Mouse (Mus musculus) stomach, embryonic 16.5 days (tissue): ENCODE measurements at regions not wholly inside any gene's neighbourhood (a gene's known extent, or its start where the extent isn't known, plus 50 kb on each side); places are given as distances from the start of the nearest gene placed in this dataset.
"Not testable (repeated sequence)": the region's sequence is repeated elsewhere in the genome, so short reads cannot be mapped to it uniquely, and the experiment has no call there.

ENCODE experiments used
- ATAC-seq: fragments of 200-750 bp; cut with Nextera tagmentation; 2 replicates; pipeline ENCODE4 v1.8.0; 2017; ENCODE audit warnings: moderate number of reproducible peaks, moderate TSS enrichment; ENCODE audit not compliant: insufficient read depth, low FRiP score
- H3K27ac ChIP-seq: fragments of 300-500 bp; sonication (generic); 2 replicates; pipeline ENCODE4 v1.5.1; 2014; ENCODE audit warnings: low read length
- H3K27me3 ChIP-seq: fragments of 300-500 bp; sonication (generic); 2 replicates; pipeline ENCODE4 v1.6.1; 2014; ENCODE audit warnings: low read length, control low read depth, mixed read lengths; ENCODE audit not compliant: control insufficient read depth, insufficient read depth
- H3K36me3 ChIP-seq: fragments of 300-500 bp; sonication (generic); 2 replicates; pipeline ENCODE4 v1.6.1; 2014; ENCODE audit warnings: low read length; ENCODE audit not compliant: control insufficient read depth, insufficient read depth
- H3K4me1 ChIP-seq: fragments of 300-500 bp; sonication (generic); 2 replicates; pipeline ENCODE4 v1.6.1; 2014; ENCODE audit warnings: low read length, control low read depth, mixed read lengths; ENCODE audit not compliant: control insufficient read depth, insufficient read depth
- H3K4me2 ChIP-seq: fragments of 300-500 bp; sonication (generic); 2 replicates; pipeline ENCODE4 v1.6.1; 2014; ENCODE audit warnings: low read depth, low read length, mixed read lengths
- H3K4me3 ChIP-seq: fragments of 300-500 bp; sonication (generic); replicated peaks from 2 replicates; pipeline ENCODE4 v1.5.1; 2014; ENCODE audit warnings: mild to moderate bottlenecking, low read length
- H3K9ac ChIP-seq: fragments of 300-500 bp; sonication (generic); 2 replicates; pipeline ENCODE4 v1.6.1; 2014; ENCODE audit warnings: low read length
- H3K9me3 ChIP-seq: fragments of 300-500 bp; sonication (generic); replicated peaks from 2 replicates; pipeline ENCODE4 v1.6.1; 2016; ENCODE audit warnings: low read length, control low read depth; ENCODE audit not compliant: control insufficient read depth
- WGBS: fragments of 180-500 bp; shearing (Covaris S2); extraction: QIAGEN DNeasy Blood & Tissue Kit; methylation state at CpG from one replicate; pipeline ENCODE4 v1.1.7; 2014; 5-methylcytosine and 5-hydroxymethylcytosine counted together

DNA sequence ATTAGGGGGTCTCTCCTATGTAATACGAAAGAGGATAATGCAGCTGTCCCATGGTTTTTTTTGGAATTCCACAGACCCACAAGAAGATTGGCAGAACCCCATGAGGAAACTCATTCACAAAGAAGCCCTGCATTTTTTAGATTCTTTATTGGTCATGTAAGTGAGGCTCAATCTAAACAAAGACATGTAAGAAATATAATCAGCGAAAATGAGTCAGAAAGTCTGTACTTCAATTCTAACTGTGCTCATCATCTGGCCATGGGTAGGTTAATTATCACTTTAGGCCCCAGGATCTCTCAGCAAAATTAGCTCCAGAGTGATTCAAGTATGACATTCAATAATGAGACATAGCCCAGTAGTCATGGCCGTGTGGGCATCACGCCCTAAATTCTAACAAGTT, 703.2 kb downstream of the A830018L16Rik start:
- no peaks in the 10 kb centered on the region for H3K9me3 ChIP-seq
- H3K4me2 ChIP-seq: no peak overlapping the region
- no peaks in the 10 kb centered on the region for H3K27me3 ChIP-seq
- no peak overlapping the region for H3K27ac ChIP-seq
- no peak overlapping the region for H3K4me3 ChIP-seq
- H3K36me3 ChIP-seq: no peaks in the 10 kb centered on the region
- no peak overlapping the region for H3K9ac ChIP-seq
- 57% methylated on average over 4 of the region's 4 CpGs for WGBS
- no peaks in the 10 kb centered on the region for H3K4me1 ChIP-seq
- no peak for ATAC-seq

DNA sequence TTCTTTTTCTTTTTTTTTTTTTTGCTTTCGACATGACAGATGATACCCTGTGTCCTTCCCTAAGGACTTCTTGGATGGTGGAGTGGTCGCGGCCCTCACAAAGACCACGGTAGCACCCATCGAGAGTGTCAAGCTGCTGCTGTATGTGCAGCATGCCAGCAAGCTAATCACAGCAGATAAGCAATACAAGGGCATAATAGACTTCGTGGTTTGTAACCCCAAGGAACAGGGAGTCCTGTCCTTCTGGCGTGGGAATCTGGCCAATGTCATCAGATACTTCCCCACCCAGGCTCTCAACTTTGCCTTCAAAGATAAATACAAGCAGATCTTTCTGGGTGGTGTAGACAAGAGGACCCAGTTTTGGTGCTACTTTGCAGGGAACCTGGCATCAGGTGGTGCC, 707.0 kb downstream of the A830018L16Rik start:
- no peaks in the 10 kb centered on the region for H3K27me3 ChIP-seq
- H3K36me3 ChIP-seq: no peaks in the 10 kb centered on the region
- no peak overlapping the region for H3K27ac ChIP-seq
- H3K4me3 ChIP-seq: no peak overlapping the region
- H3K4me2 ChIP-seq: no peak overlapping the region
- no peak overlapping the region for H3K9ac ChIP-seq
- ATAC-seq: no peak
- H3K9me3 ChIP-seq: no peaks in the 10 kb centered on the region
- WGBS: 82% methylated on average over 7 of the region's 7 CpGs
- no peaks in the 10 kb centered on the region for H3K4me1 ChIP-seq

- not testable (repeated sequence) for H3K9me3 ChIP-seq
Measured at GRCm38 (mm10) chr1:12126611-12127010, 712.7 kb downstream of the A830018L16Rik start.

GRCm38 (mm10) chr1:12170503-12170902, 756.6 kb downstream of the A830018L16Rik start:
- 93% methylated on average over 10 of the region's 10 CpGs for WGBS
- Histone ChIP-seq H3K27me3 (no peaks in the 10 kb centered on the region), H3K36me3 (no peaks in the 10 kb centered on the region), H3K4me3 (no peak overlapping the region), H3K4me1 (no peaks in the 10 kb centered on the region), H3K4me2 (no peak overlapping the region), H3K9me3 (no peaks in the 10 kb centered on the region), H3K9ac (no peak overlapping the region), H3K27ac (no peak overlapping the region)
- no peak for ATAC-seq

More at GRCm38 (mm10) chr1:12126611-12127010, 712.7 kb downstream of the A830018L16Rik start:
- not testable (repeated sequence) for H3K4me3 ChIP-seq, H3K9ac ChIP-seq, H3K27ac ChIP-seq, H3K4me2 ChIP-seq, H3K36me3 ChIP-seq, ATAC-seq, H3K27me3 ChIP-seq, H3K4me1 ChIP-seq
- 46% methylated on average over 2 of the region's 2 CpGs for WGBS

DNA sequence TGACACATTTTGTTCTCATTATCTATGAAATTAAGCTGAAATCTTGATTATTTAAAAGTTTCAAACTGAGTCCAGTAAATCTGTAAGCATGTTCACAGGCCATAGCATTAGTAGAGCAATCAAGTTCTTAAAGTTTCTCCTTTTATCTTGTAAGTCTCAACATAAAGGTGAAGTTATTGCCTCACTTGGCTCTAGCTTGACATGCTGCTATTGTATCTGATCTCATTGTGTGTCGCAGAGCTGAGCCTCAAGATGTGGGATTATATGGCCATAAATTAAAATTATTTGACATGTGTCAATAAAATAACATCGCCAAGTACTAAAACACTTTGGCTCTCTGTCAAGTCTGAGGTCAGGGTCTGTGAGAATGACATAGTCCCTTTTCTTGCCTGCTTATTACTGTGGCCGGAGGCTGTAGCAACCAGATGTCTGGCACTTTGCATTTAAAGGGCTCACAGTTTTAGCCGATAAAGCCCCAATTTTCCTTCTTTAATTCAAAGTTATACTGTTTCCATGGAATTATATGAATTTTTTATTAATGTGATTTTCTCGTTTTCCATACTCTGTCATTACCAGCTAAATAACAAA, 775.8 kb downstream of the A830018L16Rik start:
- H3K4me2 ChIP-seq: no peak overlapping the region
- 47% methylated on average over 5 of the region's 5 CpGs for WGBS
- no peaks in the 10 kb centered on the region for H3K27me3 ChIP-seq
- no peak overlapping the region for H3K4me3 ChIP-seq
- H3K9me3 ChIP-seq: no peaks in the 10 kb centered on the region
- H3K9ac ChIP-seq: no peak overlapping the region
- no peak overlapping the region for H3K27ac ChIP-seq
- no peaks in the 10 kb centered on the region for H3K36me3 ChIP-seq
- no peak for ATAC-seq
- peaks cover 3% of the 10 kb centered on the region; the same call in 1 of the 2 replicates for H3K4me1 ChIP-seq

DNA sequence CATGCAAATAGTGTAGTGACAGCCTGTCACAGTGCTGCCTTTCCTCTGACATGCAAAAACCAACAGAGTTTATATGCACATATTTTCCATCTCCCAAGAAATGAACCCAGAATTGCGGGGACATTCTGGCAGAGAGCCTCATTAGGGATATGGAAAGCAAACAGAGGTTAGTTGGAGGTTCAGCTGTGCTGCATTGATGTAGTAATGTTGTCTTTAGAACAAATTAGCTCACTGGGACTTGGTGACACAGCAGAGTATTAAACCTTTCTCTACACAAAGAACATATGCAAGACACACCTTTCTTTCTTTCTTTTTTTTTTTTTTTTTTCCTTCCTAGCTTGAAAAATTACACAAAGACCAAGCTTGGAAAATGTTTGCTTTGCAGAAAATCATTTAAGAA, 778.7 kb downstream of the A830018L16Rik start:
- ATAC-seq: no peak
- Histone ChIP-seq H3K4me3 (no peak overlapping the region), H3K27me3 (no peaks in the 10 kb centered on the region; the same call in 1 of the 2 replicates), H3K9me3 (no peaks in the 10 kb centered on the region), H3K9ac (no peak overlapping the region), H3K27ac (no peak overlapping the region), H3K4me2 (no peak overlapping the region), H3K36me3 (no peaks in the 10 kb centered on the region), H3K4me1 (peaks cover 3% of the 10 kb centered on the region; the same call in 1 of the 2 replicates)
- WGBS: 54% methylated on average over 1 of the region's 1 CpGs

DNA sequence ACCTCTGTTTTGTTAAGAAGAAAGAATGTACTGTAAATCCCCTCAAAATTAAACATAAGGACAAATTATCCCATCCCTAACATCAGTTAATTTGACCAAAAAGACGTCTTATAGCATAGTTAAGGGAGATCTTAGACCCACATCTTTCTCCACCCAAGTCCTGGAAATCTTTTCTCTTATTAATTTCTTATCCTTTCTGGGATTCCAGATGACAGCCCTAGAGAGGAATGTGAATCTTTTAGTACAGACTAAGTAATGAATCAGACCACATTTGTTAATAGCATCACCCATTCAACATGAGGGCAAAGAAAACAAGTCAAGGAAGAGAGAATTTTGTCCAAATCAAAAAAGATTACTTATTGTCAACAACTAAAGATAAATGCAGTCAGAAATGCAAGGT, 817.2 kb downstream of the A830018L16Rik start:
- Histone ChIP-seq H3K4me2 (no peak overlapping the region), H3K27me3 (no peaks in the 10 kb centered on the region), H3K9me3 (no peaks in the 10 kb centered on the region), H3K4me1 (no peaks in the 10 kb centered on the region), H3K4me3 (no peak overlapping the region), H3K27ac (no peak overlapping the region), H3K9ac (no peak overlapping the region), H3K36me3 (no peaks in the 10 kb centered on the region)
- WGBS: 54% methylated on average over 1 of the region's 1 CpGs
- ATAC-seq: no peak

DNA sequence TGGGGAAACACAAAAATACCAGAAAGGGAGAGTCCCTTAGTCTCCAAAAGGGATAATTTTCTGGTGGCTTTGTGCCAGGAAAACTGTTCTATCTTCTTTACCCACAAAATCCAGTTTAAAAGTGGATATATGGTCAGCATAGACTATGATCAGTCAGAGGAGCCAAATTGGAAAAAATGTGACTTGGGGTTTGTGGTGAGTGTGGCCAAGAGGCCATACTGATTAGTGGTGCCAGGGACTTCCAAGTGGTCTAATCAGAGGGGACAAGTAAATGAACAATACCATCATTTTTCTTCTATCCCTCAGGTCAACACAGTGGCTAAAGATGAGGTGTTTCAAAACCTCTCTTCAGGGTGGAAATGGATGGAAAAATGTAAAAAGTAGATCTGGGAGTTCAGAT, 828.2 kb downstream of the A830018L16Rik start:
- H3K4me1 ChIP-seq: peaks cover 3% of the 10 kb centered on the region; the same call in 1 of the 2 replicates
- H3K9me3 ChIP-seq: no peaks in the 10 kb centered on the region
- no peak overlapping the region for H3K9ac ChIP-seq
- H3K4me3 ChIP-seq: no peak overlapping the region
- no peaks in the 10 kb centered on the region for H3K36me3 ChIP-seq
- H3K27me3 ChIP-seq: no peaks in the 10 kb centered on the region
- no peak overlapping the region for H3K4me2 ChIP-seq
- no peak for ATAC-seq
- H3K27ac ChIP-seq: no peak overlapping the region

GRCm38 (mm10) chr1:12282493-12282892, 868.6 kb downstream of the A830018L16Rik start:
- WGBS: 84% methylated on average over 4 of the region's 4 CpGs
- no peak for ATAC-seq

More at GRCm38 (mm10) chr1:12282493-12282892, 868.6 kb downstream of the A830018L16Rik start:
- H3K27me3 ChIP-seq: no peaks in the 10 kb centered on the region
- H3K4me1 ChIP-seq: no peaks in the 10 kb centered on the region
- H3K36me3 ChIP-seq: no peaks in the 10 kb centered on the region
- H3K4me3 ChIP-seq: no peak overlapping the region
- no peak overlapping the region for H3K4me2 ChIP-seq
- no peak overlapping the region for H3K9ac ChIP-seq
- H3K27ac ChIP-seq: no peak overlapping the region
- no peaks in the 10 kb centered on the region for H3K9me3 ChIP-seq
